Mouse (Mus musculus) cerebellum, adult 8-10 months (tissue): ENCODE results near the gene Atg16l2.

Source experiments
- DNase-seq: peaks from one replicate; pipeline ENCODE4 v3.0.0; 2022

Gene Atg16l2

GRCm38 (mm10) chr7:101320399-101321217 lies 18.6 kb upstream of the Atg16l2 start:
- peak; percentile 62 for DNase-seq

DNA sequence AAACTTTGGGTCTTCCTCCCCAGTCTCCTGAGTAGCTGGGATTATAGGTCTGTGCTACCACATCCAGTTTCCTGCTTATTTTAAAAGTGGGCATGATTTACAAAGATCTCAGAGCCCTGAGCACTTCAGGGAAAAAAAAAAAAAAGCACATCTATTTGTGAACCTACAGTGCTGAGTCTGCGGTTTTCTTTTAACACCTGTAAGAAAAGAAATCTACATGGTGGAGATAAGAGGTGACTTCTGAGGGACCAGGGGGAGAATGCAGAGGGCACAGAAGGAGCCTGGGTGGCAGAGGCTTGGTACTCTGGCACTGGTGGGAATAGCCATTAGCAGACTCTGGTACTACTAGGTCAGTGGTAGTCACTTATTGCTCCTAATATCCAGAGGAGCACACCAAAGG lies 17.7 kb upstream of the Atg16l2 start:
- no peak for DNase-seq

DNA sequence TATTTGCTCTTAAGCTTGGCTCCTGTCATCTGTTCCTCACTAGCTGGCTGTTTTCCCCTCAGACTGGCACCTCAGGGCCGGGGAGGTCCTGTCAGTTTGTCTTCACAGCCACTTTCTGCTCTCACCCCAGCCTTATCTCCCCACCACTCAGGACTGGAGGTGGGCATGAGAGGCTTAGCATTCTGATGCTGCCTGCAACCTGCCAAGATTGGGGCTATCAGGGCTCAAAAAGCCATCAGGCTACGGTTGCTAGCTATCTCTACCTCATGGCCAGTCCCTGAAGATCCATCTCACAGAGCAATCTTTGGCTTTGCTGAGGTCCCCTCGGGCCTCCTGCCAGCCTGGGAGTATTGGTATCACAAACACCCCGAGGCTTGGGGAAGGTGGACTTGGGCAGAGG lies 16.8 kb upstream of the Atg16l2 start:
- DNase-seq: no peak

DNA sequence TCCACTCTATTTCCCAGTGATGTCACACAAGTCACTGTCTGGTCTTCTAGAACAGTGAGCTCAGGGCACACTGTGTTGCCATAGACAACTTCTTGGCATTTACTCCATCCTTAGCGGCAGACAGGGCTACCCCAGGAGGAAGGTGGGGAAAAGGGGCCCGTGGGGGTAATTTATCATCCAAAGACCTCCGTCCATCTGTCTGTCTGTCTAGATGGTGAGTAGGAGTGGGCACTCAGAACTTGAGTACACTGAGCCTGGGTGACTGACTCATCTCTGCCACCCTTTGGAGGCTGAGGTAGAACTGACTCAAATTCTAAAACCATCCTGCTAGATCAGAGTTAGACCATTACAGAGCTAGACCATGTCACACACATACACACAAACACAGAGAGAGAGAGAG lies 15.0 kb upstream of the Atg16l2 start, which contains the start of gene Stard10:
Gene Stard10 (plus strand): TSS at position 73 of the 400 bp plus-strand sequence.
- DNase-seq: no peak

DNA sequence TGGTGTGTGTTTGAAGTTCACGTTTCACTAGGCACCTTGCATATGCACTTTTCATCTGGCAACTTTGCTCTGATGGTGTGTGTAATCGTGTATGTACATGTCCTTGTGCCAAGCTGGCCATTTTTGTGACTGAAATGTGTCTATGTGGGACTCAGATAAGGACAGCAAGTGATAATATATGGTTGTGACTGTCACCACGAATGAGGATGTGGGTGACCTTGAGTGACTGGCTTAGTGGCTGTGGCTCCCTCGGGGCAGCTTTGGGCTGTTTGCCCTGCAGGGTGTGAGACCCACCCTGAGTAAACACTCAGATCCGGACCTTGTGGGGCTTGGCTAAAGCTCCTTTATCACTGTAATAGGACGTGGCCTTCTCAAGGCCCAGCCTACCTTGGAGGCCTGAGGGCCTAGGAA lies 14.5 kb upstream of the Atg16l2 start:
- no peak for DNase-seq

DNA sequence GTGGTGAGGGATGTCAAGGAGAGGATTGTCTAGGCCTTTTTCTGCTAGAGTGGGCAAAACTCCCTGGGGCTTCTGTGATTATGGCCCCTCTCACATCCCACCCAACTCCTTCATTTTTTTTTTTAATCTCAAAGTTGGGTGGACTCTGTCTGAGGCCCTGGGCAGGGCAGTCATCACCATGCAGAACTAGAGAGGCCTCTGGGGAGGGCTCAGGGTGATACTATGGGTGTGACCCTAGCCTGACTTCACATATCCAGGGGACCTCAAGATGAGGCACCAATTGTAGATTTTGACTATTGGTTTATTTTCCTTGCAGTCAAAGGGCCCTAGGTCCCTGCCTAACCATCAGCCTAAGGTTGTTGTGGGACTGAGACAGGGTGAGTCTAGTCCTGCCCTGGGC lies 13.6 kb upstream of the Atg16l2 start:
- DNase-seq: no peak

DNA sequence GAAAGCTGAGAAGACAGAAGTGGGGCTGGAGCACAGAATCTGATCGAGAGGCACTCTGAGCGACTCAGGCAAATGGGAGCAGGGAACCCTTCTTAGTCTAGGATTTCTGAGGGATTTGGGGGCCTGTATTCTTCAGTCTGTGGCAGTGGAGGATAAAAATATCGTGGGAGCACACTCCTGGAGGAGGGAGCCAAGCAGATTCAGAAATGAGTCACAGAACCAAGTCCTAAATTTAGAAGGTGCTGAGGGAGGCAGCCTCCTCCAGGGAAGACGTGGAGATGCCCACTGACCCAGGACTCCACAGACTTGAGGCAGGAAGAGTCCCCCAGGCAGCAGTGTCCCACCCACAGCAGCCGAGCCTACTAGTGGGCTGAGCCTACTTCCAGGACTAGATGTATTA lies 12.3 kb upstream of the Atg16l2 start:
- DNase-seq: no peak

GRCm38 (mm10) chr7:101313033-101313432 lies 11.0 kb upstream of the Atg16l2 start:
- DNase-seq: no peak

DNA sequence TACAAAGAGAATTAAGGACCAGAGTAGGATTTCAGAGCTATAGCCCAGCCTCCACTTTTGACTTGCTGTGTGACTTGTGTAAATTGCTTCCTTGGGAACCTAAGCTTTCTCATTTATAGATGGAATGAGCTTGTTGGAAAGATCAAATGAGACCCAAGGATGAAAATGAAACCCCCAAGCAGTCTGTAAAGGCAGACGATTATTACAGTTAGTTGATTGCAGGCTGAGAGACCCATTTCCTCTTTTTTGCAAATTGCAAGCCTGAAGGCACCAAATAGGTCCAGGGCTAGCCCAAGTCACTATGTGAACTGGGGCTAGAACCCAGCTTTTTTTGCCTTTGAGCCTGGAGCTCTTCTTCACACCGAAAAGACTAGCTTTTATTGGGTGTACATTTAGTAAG lies 9.0 kb upstream of the Atg16l2 start:
- no peak for DNase-seq

- peak; percentile 98 for DNase-seq
Observed at GRCm38 (mm10) chr7:101310327-101311028, 8.4 kb upstream of the Atg16l2 start.

GRCm38 (mm10) chr7:101309985-101310326 lies 7.9 kb upstream of the Atg16l2 start:
- no peak for DNase-seq

- no peak for DNase-seq
Observed at GRCm38 (mm10) chr7:101306841-101307240, 4.8 kb upstream of the Atg16l2 start.

- no peak for DNase-seq
Observed at GRCm38 (mm10) chr7:101302691-101303090, 640 bp upstream of the Atg16l2 start.

DNA sequence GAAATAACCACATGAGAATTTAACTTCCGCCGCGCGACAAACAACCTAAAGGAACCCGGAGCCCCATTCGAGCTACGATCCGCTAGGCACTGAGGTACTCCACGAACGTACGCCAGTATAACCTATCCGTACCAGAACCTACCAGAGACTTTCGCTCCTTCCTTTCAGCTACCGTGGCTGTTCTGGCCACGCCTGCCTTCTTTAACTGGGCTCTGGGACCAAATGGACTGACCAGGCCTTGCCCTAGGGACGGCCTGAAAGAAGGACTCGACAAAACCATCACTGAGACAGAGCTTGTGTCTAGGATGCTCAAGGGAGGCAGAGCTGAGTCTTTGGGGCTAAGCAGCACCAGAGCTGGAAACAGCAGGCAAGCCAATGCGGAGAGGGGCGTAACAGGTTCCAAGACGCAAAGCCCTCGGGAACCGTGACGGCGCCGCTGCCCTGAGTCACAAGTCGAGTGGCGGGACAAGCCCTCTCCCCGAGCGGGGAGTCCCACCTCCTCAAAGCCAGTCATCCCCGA lies 630 bp downstream of the Atg16l2 start:
- DNase-seq: peak; percentile 52

GRCm38 (mm10) chr7:101298375-101298774 lies 3.7 kb downstream of the Atg16l2 start:
- DNase-seq: no peak

DNA sequence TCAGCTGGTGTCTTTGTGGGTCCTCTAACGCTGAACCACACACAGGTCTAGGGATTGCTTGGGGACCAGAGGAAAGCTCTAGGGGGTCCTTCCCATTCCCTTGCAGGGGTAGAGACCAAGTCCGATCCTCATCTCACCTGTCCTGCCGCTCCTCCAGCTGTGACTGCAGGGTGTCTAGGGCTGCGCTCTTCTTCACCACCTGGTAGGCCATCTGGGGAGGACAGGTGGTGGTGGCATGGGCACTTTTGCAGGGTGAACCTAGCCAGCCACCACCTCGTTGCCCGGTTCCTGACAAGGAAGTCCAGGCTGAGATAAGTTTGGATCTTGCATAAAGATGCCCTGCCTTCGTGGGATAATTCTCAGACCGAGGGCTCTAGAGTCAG lies 5.0 kb downstream of the Atg16l2 start:
- peak; percentile 66 for DNase-seq

GRCm38 (mm10) chr7:101296252-101297022 lies 5.6 kb downstream of the Atg16l2 start:
- DNase-seq: peak; percentile 85

DNA sequence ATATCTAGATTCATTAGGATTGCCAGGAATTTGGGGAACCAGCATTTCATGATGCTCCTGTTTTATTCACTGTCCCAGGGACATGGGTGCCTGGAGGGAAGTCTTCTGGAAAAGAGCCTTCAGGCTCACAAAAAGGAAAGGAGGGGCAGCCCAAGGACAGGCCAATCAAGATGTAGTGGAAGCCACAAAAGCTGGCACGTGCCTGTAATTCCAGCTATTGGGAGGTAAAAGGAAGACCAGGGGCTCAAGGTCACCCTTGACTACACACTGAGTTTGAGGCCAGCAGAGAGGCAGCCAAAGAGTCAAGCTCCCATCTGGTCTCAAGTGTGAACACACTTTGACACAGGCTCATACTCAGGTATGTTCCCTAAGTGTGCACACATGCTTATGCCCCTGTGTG lies 6.6 kb downstream of the Atg16l2 start:
- DNase-seq: no peak

DNA sequence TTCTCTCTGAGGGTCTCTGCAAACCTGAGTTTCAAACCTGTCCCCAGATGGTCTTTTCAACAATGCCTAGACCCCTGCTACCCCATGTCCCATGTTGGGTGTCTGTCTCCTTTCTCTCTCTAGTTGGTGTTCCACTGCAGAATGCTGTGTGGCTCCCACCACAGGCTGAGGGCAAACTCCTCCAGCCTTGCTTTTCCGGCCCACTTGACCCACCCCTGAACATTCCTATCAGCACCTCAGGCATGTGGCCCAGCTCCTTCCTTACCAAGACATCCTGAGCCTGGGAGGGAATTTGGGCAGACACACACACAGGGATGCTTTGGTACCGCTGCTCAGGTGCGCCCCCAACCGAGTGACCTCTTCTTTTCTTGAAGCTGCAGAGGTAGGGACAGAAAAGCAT lies 8.4 kb downstream of the Atg16l2 start:
- DNase-seq: no peak

- no peak for DNase-seq
Observed at GRCm38 (mm10) chr7:101293138-101293537, 8.9 kb downstream of the Atg16l2 start.

- no peak for DNase-seq
Observed at GRCm38 (mm10) chr7:101292696-101293095, 9.4 kb downstream of the Atg16l2 start.

DNA sequence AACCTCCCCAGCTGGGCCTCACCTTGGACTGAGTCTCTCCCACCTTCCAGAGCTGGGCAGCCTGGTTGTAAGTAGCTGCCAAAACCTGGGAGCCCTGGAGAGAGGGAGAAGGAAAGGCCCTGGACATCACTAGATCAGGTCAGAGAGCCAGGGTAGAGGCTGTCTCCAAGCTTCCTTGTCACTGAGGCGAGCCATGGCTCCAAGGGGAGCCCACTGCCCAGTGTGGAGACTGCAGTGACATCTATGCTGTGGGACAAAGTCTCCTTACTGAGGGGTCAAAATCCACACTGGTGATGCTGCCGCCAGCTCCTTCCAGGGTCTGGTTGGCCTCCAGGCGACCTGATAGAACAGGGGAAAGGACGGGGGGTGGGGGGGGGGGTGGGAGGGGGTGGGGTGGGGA lies 10.0 kb downstream of the Atg16l2 start:
- no peak for DNase-seq

GRCm38 (mm10) chr7:101291641-101292040 lies 10.4 kb downstream of the Atg16l2 start:
- no peak for DNase-seq
